Mouse (Mus musculus) liver (tissue): Measurements from ENCODE around the gene Trim31.

ENCODE experiments used
- DNase-seq: peaks from one replicate; pipeline ENCODE4 v3.0.0-alpha.2; 2020; ENCODE audit warnings: mixed read lengths

Trim31 gene

GRCm38 (mm10) chr17:36947051-36947819, 49.3 kb downstream of the Trim31 start:
- DNase-seq: peak; percentile 27

GRCm38 (mm10) chr17:36948286-36948685, 50.4 kb downstream of the Trim31 start:
- no peak for DNase-seq

- no peak for DNase-seq
Measured at GRCm38 (mm10) chr17:36949265-36949664, 51.3 kb downstream of the Trim31 start.

- DNase-seq: peak; percentile 95
Measured at GRCm38 (mm10) chr17:36950981-36951947, 53.3 kb downstream of the Trim31 start, which contains the start of gene Ppp1r11. TSS of gene Ppp1r11 (minus strand) at chr17:36951741.

GRCm38 (mm10) chr17:36952631-36953030, 54.7 kb downstream of the Trim31 start:
- DNase-seq: no peak

GRCm38 (mm10) chr17:36953062-36953461, 55.1 kb downstream of the Trim31 start:
- no peak for DNase-seq

GRCm38 (mm10) chr17:36957999-36958743, 60.3 kb downstream of the Trim31 start, which contains the start of the genes Znrd1 and Znrd1as:
TSS of gene Znrd1 (minus strand) at chr17:36958559.
TSS of gene Znrd1as (plus strand) at chr17:36958592.
- peak; percentile 94 for DNase-seq

- peak; percentile 6 for DNase-seq
Measured at GRCm38 (mm10) chr17:36958884-36959283, 61.0 kb downstream of the Trim31 start.
